Mouse (Mus musculus) heart, postnatal 25 days (tissue): ENCODE data around the gene Kcnk15. TPM values are rescaled to one million over a fixed set of nuclear protein-coding genes. Genes with fewer than 3 reads are reported as not detected.

Experiments used
- DNase-seq: peaks from one replicate; pipeline ENCODE4 v3.0.0; 2022; ENCODE audit warnings: low spot score
- intact Hi-C: fragments of 180-260 bp; cut with DNase I; formaldehyde crosslinking; loops from one replicate; pipeline ENCODE4 v1.15.1; 2025
- total RNA-seq, 2 experiments: library from RNA; stranded (reverse); gene quantifications; 2 replicates each; pipeline ENCODE4 v1.2.3; 2021

The Kcnk15 gene
- total RNA-seq, 2 experiments from 2014 or later = not detected

- intact Hi-C loops = no loop called here
Observed at GRCm38 (mm10) chr2:163871906-163872305, 18.5 kb downstream of the Kcnk15 start.

DNA sequence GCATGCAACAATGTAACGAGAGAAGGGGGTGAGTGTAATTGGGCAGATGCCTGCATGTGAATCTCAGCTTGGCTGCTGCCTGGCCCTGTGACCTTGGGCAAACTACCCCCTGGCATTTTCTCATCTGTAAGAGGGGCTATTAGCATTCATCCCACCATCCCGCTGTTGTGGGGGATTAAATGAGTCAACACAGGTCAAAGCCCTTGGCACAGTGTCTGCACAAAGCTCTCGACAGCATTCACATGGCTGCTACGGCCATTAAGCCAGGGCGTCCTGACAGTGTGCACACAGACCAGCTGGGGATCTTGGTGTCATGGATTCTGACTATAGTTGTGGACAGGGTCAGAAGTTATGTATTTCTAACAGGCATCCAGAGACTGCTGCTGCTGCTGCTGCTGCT is 21.4 kb downstream of the Kcnk15 start:
- no peak for DNase-seq
- intact Hi-C loops = no loop called here

More at GRCm38 (mm10) chr2:163871906-163872305, 18.5 kb downstream of the Kcnk15 start:
- DNase-seq = no peak

DNA sequence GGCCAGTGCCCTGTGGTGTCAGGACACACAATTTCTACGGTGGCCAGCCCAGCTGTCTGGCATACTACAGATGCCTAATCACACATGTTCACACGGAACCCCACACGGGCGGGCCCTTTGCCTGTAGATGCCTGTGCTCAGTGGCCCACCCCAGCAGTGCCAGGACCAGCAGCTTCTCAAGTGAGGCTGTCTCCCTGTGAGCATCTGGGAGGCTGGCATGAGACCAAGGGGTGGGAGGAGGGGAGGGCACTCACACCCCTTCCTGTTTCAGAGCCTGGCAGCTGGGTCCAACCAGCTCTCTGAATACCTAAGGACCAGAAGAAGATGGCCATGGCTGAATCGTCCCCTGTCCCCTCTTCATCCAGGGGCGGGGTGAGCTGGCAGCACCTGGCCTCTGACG is 22.0 kb downstream of the Kcnk15 start:
- DNase-seq = no peak
- intact Hi-C loops = no loop called here

- intact Hi-C loops = no loop called here
- no peak for DNase-seq
Observed at GRCm38 (mm10) chr2:163876830-163877498, 23.5 kb downstream of the Kcnk15 start.

DNA sequence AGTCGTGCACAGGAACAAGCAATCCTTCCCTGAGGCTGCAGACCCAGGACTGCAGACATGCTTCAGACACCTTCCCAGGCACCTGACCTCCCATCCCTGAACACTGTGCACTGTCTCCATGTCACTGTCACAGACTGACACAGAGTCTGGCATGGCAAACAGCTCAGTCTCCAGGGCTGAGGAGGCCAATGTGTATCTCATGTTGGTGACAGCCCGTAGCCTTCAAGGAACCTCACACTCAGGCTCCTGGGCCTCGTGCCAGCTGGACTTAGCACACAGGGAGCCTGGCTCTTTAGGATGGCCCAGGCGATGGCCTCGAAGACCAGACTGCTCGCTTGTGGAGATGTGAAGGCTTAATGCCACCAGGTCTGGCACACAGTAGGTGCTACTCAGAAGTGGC is 27.4 kb downstream of the Kcnk15 start:
- no peak for DNase-seq
- intact Hi-C loops = no loop called here

- DNase-seq = no peak
- intact Hi-C loops = no loop called here
Observed at GRCm38 (mm10) chr2:163882859-163883652, 29.6 kb downstream of the Kcnk15 start.

- DNase-seq = no peak
- intact Hi-C loops = no loop called here
Observed at GRCm38 (mm10) chr2:163889411-163889810, 36.0 kb downstream of the Kcnk15 start.

- intact Hi-C loops = no loop called here
- DNase-seq = no peak
Observed at GRCm38 (mm10) chr2:163890586-163890985, 37.1 kb downstream of the Kcnk15 start.

GRCm38 (mm10) chr2:163891271-163891670 is 37.8 kb downstream of the Kcnk15 start:
- intact Hi-C loops = no loop called here
- no peak for DNase-seq

DNA sequence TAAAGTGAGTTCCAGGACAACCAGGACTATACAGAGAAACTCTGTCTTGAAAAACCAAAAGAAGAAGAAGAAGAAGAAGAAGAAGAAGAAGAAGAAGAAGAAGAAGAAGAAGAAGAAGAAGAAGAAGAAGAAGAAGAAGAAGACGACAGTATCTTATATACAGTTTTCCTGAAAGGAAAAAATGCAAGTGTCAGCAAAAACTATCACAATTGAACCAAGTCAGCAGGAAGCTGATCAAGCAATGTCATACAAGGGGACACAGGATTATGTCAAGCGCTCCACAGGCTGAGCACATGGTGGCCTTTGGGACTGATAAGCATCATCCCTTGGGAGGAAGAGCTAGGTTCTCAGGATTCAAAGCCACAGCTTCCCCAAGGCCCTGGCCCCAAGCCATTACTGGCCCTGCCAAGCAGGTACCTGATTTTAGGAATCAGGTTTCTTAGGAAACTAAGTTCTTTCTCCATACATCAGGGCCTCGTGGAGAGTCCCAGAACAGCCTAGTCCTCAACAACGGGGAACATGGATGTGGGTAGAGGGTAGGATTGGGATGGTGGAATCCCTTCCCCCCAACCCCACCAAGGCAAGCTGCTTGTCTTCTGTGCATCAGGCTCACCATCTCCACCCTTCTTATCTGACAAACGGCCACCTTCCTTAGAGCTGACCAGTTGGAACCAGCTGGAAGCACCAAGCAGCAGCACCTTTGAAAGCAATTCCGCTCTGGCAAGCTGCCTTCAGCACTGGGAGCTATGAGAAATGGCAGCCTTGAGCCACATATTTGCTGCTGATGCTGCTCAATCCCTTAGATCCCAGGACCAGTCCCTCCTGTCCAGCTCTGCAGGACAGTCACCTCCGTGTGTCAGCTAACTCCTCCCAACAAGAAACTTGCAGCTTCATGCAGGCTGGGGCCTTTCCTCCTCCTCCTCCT is 40.3 kb downstream of the Kcnk15 start:
- DNase-seq = no peak
- intact Hi-C loops = no loop called here

- intact Hi-C loops = no loop called here
- no peak for DNase-seq
Observed at GRCm38 (mm10) chr2:163895156-163895555, 41.7 kb downstream of the Kcnk15 start.

DNA sequence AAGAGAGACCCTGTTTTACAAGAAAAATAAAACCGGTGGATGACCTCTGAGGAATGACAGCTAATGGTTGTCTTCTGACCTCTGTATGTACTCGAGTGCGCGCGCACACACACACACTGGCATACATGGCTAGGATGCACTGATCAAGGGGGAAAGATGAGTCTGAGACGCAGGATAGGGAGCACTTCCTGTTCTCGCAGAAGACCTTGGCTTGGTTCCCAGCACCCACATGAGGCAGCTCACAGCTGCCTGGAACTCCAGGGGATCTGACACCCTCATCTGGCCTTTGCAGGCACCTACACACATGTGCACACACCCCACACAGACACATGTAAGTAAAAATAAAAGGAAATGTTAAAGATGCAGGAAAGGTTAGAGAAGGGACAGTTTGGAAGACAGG is 43.6 kb downstream of the Kcnk15 start:
- no peak for DNase-seq
- intact Hi-C loops = no loop called here

DNA sequence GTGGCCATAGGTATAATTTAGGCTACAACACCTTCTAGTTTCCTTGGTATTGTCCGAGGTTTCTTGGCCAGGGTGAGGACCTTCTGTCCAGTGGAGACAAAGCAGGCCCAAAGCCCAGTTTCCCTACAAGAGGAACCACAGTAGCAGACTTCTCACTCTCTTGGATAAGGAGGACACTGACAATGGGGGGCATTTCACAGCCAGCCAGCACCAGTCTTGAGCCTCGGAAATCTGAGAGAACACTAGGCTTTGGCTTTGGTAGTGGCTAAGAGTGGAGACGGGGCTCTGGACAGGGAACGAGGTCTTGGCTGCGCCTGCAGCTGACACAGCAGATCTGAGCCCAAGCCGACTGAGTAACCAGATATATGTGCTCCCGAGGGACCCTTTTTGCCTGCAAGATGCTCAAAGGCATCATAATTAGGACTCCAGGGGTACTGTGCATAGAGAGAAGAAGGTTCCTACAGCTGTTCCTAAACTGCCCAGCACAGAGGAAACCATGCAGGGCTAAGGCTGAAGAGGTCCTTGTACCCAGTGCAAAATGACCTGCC is 44.6 kb downstream of the Kcnk15 start:
- no peak for DNase-seq
- intact Hi-C loops = no loop called here

DNA sequence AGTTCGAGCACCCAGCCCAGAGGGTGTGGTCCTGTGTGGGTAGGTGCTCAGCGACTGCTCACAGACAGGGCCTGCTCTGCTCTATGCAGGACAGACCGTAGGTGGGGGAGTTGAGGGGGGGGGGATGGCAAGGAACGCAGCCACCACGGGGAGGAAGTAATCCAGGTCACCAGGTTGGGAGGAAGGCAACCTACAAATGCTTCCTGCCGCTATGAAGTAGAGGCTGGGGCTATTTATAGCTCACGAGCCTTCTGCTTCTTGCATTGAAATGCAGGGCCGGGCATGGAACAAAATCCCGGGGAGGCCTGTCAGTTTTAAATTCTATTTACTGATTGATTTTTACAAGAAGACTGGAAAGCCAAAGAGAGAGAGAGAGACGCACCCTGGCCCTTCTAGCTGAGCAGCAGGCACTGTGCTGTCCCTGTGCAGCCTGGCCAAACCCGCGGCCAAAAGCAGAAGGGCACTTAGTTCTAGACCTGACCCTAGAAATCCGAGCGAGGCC is 46.5 kb downstream of the Kcnk15 start:
- intact Hi-C loops = no loop called here
- no peak for DNase-seq

GRCm38 (mm10) chr2:163901043-163901442 is 47.6 kb downstream of the Kcnk15 start:
- intact Hi-C loops = no loop called here
- DNase-seq = no peak

DNA sequence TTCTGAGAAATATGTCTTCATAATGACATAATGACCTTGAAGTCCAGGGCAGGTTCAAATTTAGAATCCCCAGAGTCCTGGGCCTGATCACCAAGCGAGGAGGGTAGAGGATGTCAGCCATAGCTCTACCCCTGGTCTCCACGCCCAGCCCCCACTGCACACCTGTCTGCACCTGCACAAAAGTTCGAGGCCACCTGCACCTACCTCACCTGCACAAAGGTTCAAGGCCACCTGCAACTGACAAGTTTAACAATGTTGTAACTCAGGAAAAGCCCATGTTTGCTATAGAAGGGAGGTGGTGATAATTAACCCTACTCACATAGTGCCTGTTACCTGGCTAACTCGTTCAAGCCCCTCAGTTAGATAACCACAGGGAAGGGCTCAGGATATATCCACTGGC is 49.0 kb downstream of the Kcnk15 start:
- intact Hi-C loops = no loop called here
- no peak for DNase-seq

- intact Hi-C loops = no loop called here
- no peak for DNase-seq
Observed at GRCm38 (mm10) chr2:163903461-163903860, 50.0 kb downstream of the Kcnk15 start.

DNA sequence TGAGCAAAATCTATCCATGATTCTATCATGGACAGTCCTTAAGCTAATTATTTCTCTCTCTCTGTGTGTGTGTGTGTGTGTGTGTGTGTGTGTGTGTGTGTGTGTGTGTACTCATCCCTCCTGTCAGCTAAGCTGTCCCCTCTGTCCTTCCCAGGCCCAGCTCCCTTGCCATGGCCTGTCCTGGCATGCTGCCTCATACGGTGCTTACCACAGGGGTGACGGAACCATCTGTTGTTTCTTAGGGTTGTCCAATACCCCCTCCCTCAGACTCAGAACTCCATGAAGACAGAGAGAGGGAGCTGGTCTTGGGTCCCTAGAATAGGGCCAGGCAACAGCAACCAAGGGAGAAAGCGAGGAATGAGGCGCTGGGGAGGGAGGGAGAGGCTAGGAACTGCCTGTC is 50.9 kb downstream of the Kcnk15 start:
- intact Hi-C loops = no loop called here
- DNase-seq = no peak

GRCm38 (mm10) chr2:163907131-163907530 is 53.7 kb downstream of the Kcnk15 start:
- no peak for DNase-seq
- intact Hi-C loops = no loop called here
